In genomic region chr5:106963584-106964512, GRCm38 (mm10) we compare ENCODE assay signal across 7 mouse cellular contexts. TPM values are rescaled to one million over a fixed set of nuclear protein-coding genes. Genes with fewer than 3 reads are reported as not detected.
A peak's percentile ranks its signal among the peaks of the same experiment; 100 is the strongest.
DNase-seq lines count a peak whose midpoint lies in the region; ATAC-seq lines count a peak whose summit lies in the region.

Gene Cdc7, plus strand, starts transcription at chr5:106964322.

- peak within 1 kb of the TSS; percentile 79 for H3K9ac ChIP-seq in intestine, embryonic 16.5 days (ENCODE audit: low read depth, low read length)
- H3K9ac ChIP-seq in midbrain, embryonic 11.5 days (ENCODE audit: low read length), result peak within 1 kb of the TSS; percentile 93

- no peaks in the 10 kb centered on the region for H3K9me3 ChIP-seq in intestine, embryonic 16.5 days (ENCODE audit: control insufficient read depth, low read length)
- no peaks in the 10 kb centered on the region for H3K9me3 ChIP-seq in midbrain, embryonic 11.5 days (ENCODE audit: control insufficient read depth, low read length)

- peak within 1 kb of the TSS; percentile 72 for H3K27ac ChIP-seq in intestine, embryonic 16.5 days (ENCODE audit: low read length)
- peak within 1 kb of the TSS; percentile 78 for H3K27ac ChIP-seq in midbrain, embryonic 11.5 days (ENCODE audit: low read depth, low read length)

- DNase-seq in adrenal gland, adult 18-20 months (ENCODE audit: low spot score in 2 of 2), result peak; percentile 96
- DNase-seq in embryo, embryonic 11 days, result peak; percentile 97
- DNase-seq in gastrocnemius, postnatal 36 days, result peak; percentile 90 to 93
- DNase-seq in left cerebral cortex, postnatal 36 days (ENCODE audit: low spot score in 2 of 2), result peak; percentile 91 to 92
- peak; percentile 100 for DNase-seq in midbrain, embryonic 11.5 days (ENCODE audit: low spot score, missing footprints)
- DNase-seq in skeletal muscle tissue, adult 2 months (ENCODE audit: low read depth, low spot score), result peak; percentile 86

- H3K36me3 ChIP-seq in intestine, embryonic 16.5 days (ENCODE audit: control insufficient read depth, insufficient read depth, low read length), result no peaks in the 10 kb centered on the region
- peaks cover 2% of the 10 kb centered on the region; the same call in 1 of the 2 replicates for H3K36me3 ChIP-seq in midbrain, embryonic 11.5 days (ENCODE audit: control insufficient read depth, insufficient read depth, low read length)

- ATAC-seq in intestine, embryonic 16.5 days, result peak; percentile 95
- peak; percentile 95 for ATAC-seq in midbrain, embryonic 11.5 days (ENCODE audit: low FRiP score)

- 5% methylated on average over 54 of the region's 54 CpGs for WGBS in intestine, embryonic 16.5 days
- WGBS in midbrain, embryonic 11.5 days, result 6% methylated on average over 54 of the region's 54 CpGs

- H3K4me3 ChIP-seq in intestine, embryonic 16.5 days (ENCODE audit: low read length), result peak within 1 kb of the TSS; percentile 91
- H3K4me3 ChIP-seq in midbrain, embryonic 11.5 days (ENCODE audit: low read depth, low read length), result peak within 1 kb of the TSS; percentile 89

- H3K4me1 ChIP-seq in intestine, embryonic 16.5 days (ENCODE audit: control insufficient read depth, insufficient read depth, low read length), result no peaks in the 10 kb centered on the region
- H3K4me1 ChIP-seq in midbrain, embryonic 11.5 days (ENCODE audit: control insufficient read depth, insufficient read depth, low read length), result peaks cover 2% of the 10 kb centered on the region; the same call in 1 of the 2 replicates

- intact Hi-C loops in gastrocnemius, postnatal 36 days (cut with DNase I), result no loop called here
- intact Hi-C loops in left cerebral cortex, postnatal 36 days (cut with DNase I), result no loop called here

- peak within 1 kb of the TSS; percentile 64 for H3K4me2 ChIP-seq in intestine, embryonic 16.5 days (ENCODE audit: low read depth, low read length)
- H3K4me2 ChIP-seq in midbrain, embryonic 11.5 days, result peak within 1 kb of the TSS; percentile 67

- H3K27me3 ChIP-seq in intestine, embryonic 16.5 days (replicated peaks; ENCODE audit: control insufficient read depth, insufficient read depth, low read length), result no peaks in the 10 kb centered on the region
- H3K27me3 ChIP-seq in midbrain, embryonic 11.5 days (ENCODE audit: control insufficient read depth, insufficient read depth, low read length), result no peaks in the 10 kb centered on the region

RNA-seq across cellular contexts. Expression of gene Cdc7, which starts in this region (rescaled TPM):
- total RNA-seq in adrenal gland, adult 18-20 months (2021), result 1 to 10 TPM; 2.7 to 3.2 TPM
- under 1 TPM; 0.49 to 0.51 TPM for total RNA-seq in gastrocnemius, postnatal 36 days (2021)
- 26.4 and 30.1 TPM in 2 replicates for polyA plus RNA-seq in intestine, embryonic 16.5 days (2015; fragmentation: Nextera tagmentation; extraction: Ambion mirVana)
- total RNA-seq in left cerebral cortex, postnatal 36 days (2021), result 10 to 100 TPM in 1 of 2 experiments, 1 to 10 TPM in 1; 9.7 to 15.1 TPM
- 58.7 and 61.6 TPM in 2 replicates for polyA plus RNA-seq in midbrain, embryonic 11.5 days (2014; fragmentation: Nextera tagmentation; extraction: Ambion mirVana)

Comparison
In these comparisons a context has a peak if more than half of its experiments do, and no peak if none do; other contexts are left out.
1. Peak in every context shown above with its lines: DNase-seq, ATAC-seq, H3K4me3 ChIP-seq and H3K27ac ChIP-seq.
2. Peak in DNase-seq in gastrocnemius, postnatal 36 days; RNA of the gene not detected or under 1 TPM.